Mouse (Mus musculus) hindbrain, embryonic 11.5 days (tissue): ENCODE measurements around the gene Tmem115. TPM values are rescaled to one million over a fixed set of nuclear protein-coding genes. Genes with fewer than 3 reads are reported as not detected.

ENCODE experiments used
- ATAC-seq: fragments of 200-750 bp; cut with Nextera tagmentation; 2 replicates; pipeline ENCODE4 v1.8.0; 2017; ENCODE audit warnings: mild to moderate bottlenecking, moderate TSS enrichment, moderate library complexity; ENCODE audit not compliant: low FRiP score
- DNase-seq: peaks from one replicate; pipeline ENCODE4 v3.0.0-alpha.2; 2015; ENCODE audit warnings: low spot score
- H3K27ac ChIP-seq: fragments of 300-500 bp; sonication (generic); 2 replicates; pipeline ENCODE4 v1.5.1; 2014; ENCODE audit warnings: mild to moderate bottlenecking, low read depth, low read length
- H3K27me3 ChIP-seq: fragments of 300-500 bp; sonication (generic); 2 replicates; pipeline ENCODE4 v1.6.1; 2014; ENCODE audit warnings: mild to moderate bottlenecking, low read length, moderate library complexity, mixed read lengths; ENCODE audit not compliant: control insufficient read depth, insufficient read depth
- H3K36me3 ChIP-seq: fragments of 300-500 bp; sonication (generic); 2 replicates; pipeline ENCODE4 v1.6.1; 2014; ENCODE audit warnings: mild to moderate bottlenecking, low read length, moderate library complexity, mixed read lengths; ENCODE audit not compliant: control insufficient read depth, insufficient read depth
- H3K4me1 ChIP-seq: fragments of 300-500 bp; sonication (generic); replicated peaks from 2 replicates; pipeline ENCODE4 v1.6.1; 2014; ENCODE audit warnings: low read length, mixed read lengths; ENCODE audit not compliant: control insufficient read depth, insufficient read depth
- H3K4me2 ChIP-seq: fragments of 300-500 bp; sonication (generic); replicated peaks from 2 replicates; pipeline ENCODE4 v1.6.1; 2014; ENCODE audit warnings: mild to moderate bottlenecking, low read depth, low read length
- H3K4me3 ChIP-seq: fragments of 300-500 bp; sonication (generic); 2 replicates; pipeline ENCODE4 v1.5.1; 2014; ENCODE audit warnings: low read depth, low read length
- H3K9ac ChIP-seq: fragments of 300-500 bp; sonication (generic); 2 replicates; pipeline ENCODE4 v1.6.1; 2014; ENCODE audit warnings: low read depth, low read length
- H3K9me3 ChIP-seq: fragments of 300-500 bp; sonication (generic); 2 replicates; pipeline ENCODE4 v1.6.1; 2016; ENCODE audit warnings: low read length; ENCODE audit not compliant: control insufficient read depth
- WGBS: fragments of 180-500 bp; shearing (Covaris S2); extraction: QIAGEN DNeasy Blood & Tissue Kit; methylation state at CpG from one replicate; pipeline ENCODE4 v1.1.7; 2014; 5-methylcytosine and 5-hydroxymethylcytosine counted together
- polyA plus RNA-seq: library from polyadenylated mRNA; unstranded; fragments of >200 nt; fragmentation: Nextera tagmentation; extraction: Ambion mirVana; gene quantifications from 2 replicates; pipeline ENCODE4 v1.2.1, GENCODE M21; 2014

Gene Tmem115
- polyA plus RNA-seq, 1 experiment from 2014 or later: 38.8 TPM

GRCm38 (mm10) chr9:107494238-107494637, 39.5 kb upstream of the Tmem115 start:
- H3K27me3 ChIP-seq: no peaks in the 10 kb centered on the region
- no peak overlapping the region for H3K9ac ChIP-seq

GRCm38 (mm10) chr9:107496359-107496758, 37.4 kb upstream of the Tmem115 start:
- H3K4me3 ChIP-seq: no peak overlapping the region

More at GRCm38 (mm10) chr9:107494238-107494637, 39.5 kb upstream of the Tmem115 start:
- Histone ChIP-seq H3K4me2 (no peak overlapping the region), H3K4me1 (no peaks in the 10 kb centered on the region), H3K9me3 (no peaks in the 10 kb centered on the region), H3K4me3 (no peak overlapping the region), H3K27ac (no peak overlapping the region), H3K36me3 (no peaks in the 10 kb centered on the region)
- ATAC-seq (no peak), DNase-seq (no peak)
- WGBS: 76% methylated on average over 12 of the region's 12 CpGs

GRCm38 (mm10) chr9:107500708-107501286, 32.9 kb upstream of the Tmem115 start:
- Histone ChIP-seq H3K4me3 (no peak overlapping the region), H3K9ac (no peak overlapping the region), H3K4me2 (no peak overlapping the region), H3K27me3 (no peaks in the 10 kb centered on the region), H3K36me3 (no peaks in the 10 kb centered on the region), H3K4me1 (peaks cover 2% of the 10 kb centered on the region; the same call in 1 of the 2 replicates), H3K9me3 (no peaks in the 10 kb centered on the region), H3K27ac (no peak overlapping the region)
- no peak for ATAC-seq
- DNase-seq: no peak
- 88% methylated on average over 3 of the region's 3 CpGs for WGBS

More at GRCm38 (mm10) chr9:107496359-107496758, 37.4 kb upstream of the Tmem115 start:
- H3K36me3 ChIP-seq: no peaks in the 10 kb centered on the region
- no peaks in the 10 kb centered on the region for H3K9me3 ChIP-seq
- ATAC-seq (no peak), DNase-seq (no peak)
- H3K27me3 ChIP-seq: no peaks in the 10 kb centered on the region
- H3K9ac ChIP-seq: no peak overlapping the region
- H3K4me1 ChIP-seq: no peaks in the 10 kb centered on the region
- WGBS: 94% methylated on average over 3 of the region's 3 CpGs
- H3K27ac ChIP-seq: no peak overlapping the region
- no peak overlapping the region for H3K4me2 ChIP-seq

GRCm38 (mm10) chr9:107502131-107502846, 31.5 kb upstream of the Tmem115 start:
- no peaks in the 10 kb centered on the region for H3K36me3 ChIP-seq
- H3K9ac ChIP-seq: no peak overlapping the region
- no peak overlapping the region for H3K4me2 ChIP-seq
- 91% methylated on average over 12 of the region's 12 CpGs for WGBS
- no peak overlapping the region for H3K4me3 ChIP-seq
- no peak for DNase-seq
- ATAC-seq: no peak
- H3K4me1 ChIP-seq: peaks cover 2% of the 10 kb centered on the region; the same call in 1 of the 2 replicates
- H3K27ac ChIP-seq: no peak overlapping the region
- no peaks in the 10 kb centered on the region for H3K27me3 ChIP-seq
- H3K9me3 ChIP-seq: no peaks in the 10 kb centered on the region

- H3K9ac ChIP-seq: no peak overlapping the region
- no peaks in the 10 kb centered on the region for H3K9me3 ChIP-seq
- H3K4me2 ChIP-seq: no peak overlapping the region
- no peaks in the 10 kb centered on the region for H3K27me3 ChIP-seq
- no peak for DNase-seq
- no peaks in the 10 kb centered on the region for H3K36me3 ChIP-seq
- H3K27ac ChIP-seq: no peak overlapping the region
- no peak overlapping the region for H3K4me3 ChIP-seq
- ATAC-seq: peak; percentile 54; the same call in 1 of the 2 replicates
- peaks cover 2% of the 10 kb centered on the region; the same call in 1 of the 2 replicates for H3K4me1 ChIP-seq
- 74% methylated on average over 19 of the region's 19 CpGs for WGBS
These were observed 28.8 kb upstream of the Tmem115 start for GRCm38 (mm10) chr9:107504662-107505537.

GRCm38 (mm10) chr9:107508266-107508665, 25.5 kb upstream of the Tmem115 start:
- no peak overlapping the region for H3K9ac ChIP-seq
- H3K27me3 ChIP-seq: no peaks in the 10 kb centered on the region
- no peak overlapping the region for H3K27ac ChIP-seq
- H3K4me2 ChIP-seq: no peak overlapping the region
- DNase-seq (no peak), ATAC-seq (no peak)
- H3K4me1 ChIP-seq: peaks cover 3% of the 10 kb centered on the region; the same call in 1 of the 2 replicates
- no peaks in the 10 kb centered on the region for H3K36me3 ChIP-seq
- H3K9me3 ChIP-seq: no peaks in the 10 kb centered on the region
- no peak overlapping the region for H3K4me3 ChIP-seq
- WGBS: 63% methylated on average over 10 of the region's 10 CpGs

- Histone ChIP-seq H3K4me2 (no peak overlapping the region), H3K36me3 (no peaks in the 10 kb centered on the region), H3K9me3 (no peaks in the 10 kb centered on the region), H3K4me1 (0 out of 2 replicates have a peak, but pooled peaks cover 2% of the 10 kb centered on the region), H3K4me3 (no peak overlapping the region), H3K27me3 (no peaks in the 10 kb centered on the region), H3K27ac (peak overlapping the region; percentile 74), H3K9ac (no peak overlapping the region)
- WGBS: 88% methylated on average over 14 of the region's 14 CpGs
- ATAC-seq (no peak), DNase-seq (no peak)
These were observed 23.2 kb upstream of the Tmem115 start for GRCm38 (mm10) chr9:107510384-107511100.

- peak overlapping the region; percentile 74 for H3K27ac ChIP-seq
- DNase-seq (no peak), ATAC-seq (no peak)
- WGBS: 62% methylated on average over 8 of the region's 8 CpGs
- H3K4me1 ChIP-seq: 0 out of 2 replicates have a peak, but pooled peaks cover 2% of the 10 kb centered on the region
- no peaks in the 10 kb centered on the region for H3K9me3 ChIP-seq
- no peaks in the 10 kb centered on the region for H3K27me3 ChIP-seq
- H3K4me3 ChIP-seq: no peak overlapping the region
- H3K36me3 ChIP-seq: no peaks in the 10 kb centered on the region
- H3K9ac ChIP-seq: no peak overlapping the region
- H3K4me2 ChIP-seq: no peak overlapping the region
These were observed 22.3 kb upstream of the Tmem115 start for GRCm38 (mm10) chr9:107511436-107511835.
